Mouse (Mus musculus) induced T-regulatory cell, adult 2 months (primary cell): ENCODE measurements around the gene Dgki.
"Not testable (repeated sequence)": the region's sequence is repeated elsewhere in the genome, so short reads cannot be mapped to it uniquely, and the experiment has no call there.

Source experiments
- DNase-seq: peaks from one replicate; pipeline ENCODE4 v3.0.0-alpha.2; 2012; ENCODE audit warnings: low read depth

Dgki gene

GRCm38 (mm10) chr6:37147431-37148022 lies 152.5 kb downstream of the Dgki start:
- DNase-seq: no peak

- DNase-seq: no peak
Measured at GRCm38 (mm10) chr6:37143867-37144163, 156.2 kb downstream of the Dgki start.

GRCm38 (mm10) chr6:37142991-37143866 lies 156.8 kb downstream of the Dgki start:
- no peak for DNase-seq

- DNase-seq: no peak
Measured at GRCm38 (mm10) chr6:37138816-37139215, 161.2 kb downstream of the Dgki start.

GRCm38 (mm10) chr6:37131257-37131656 lies 168.7 kb downstream of the Dgki start:
- DNase-seq: no peak

GRCm38 (mm10) chr6:37120417-37121154 lies 179.4 kb downstream of the Dgki start:
- DNase-seq: no peak

GRCm38 (mm10) chr6:37119205-37119604 lies 180.8 kb downstream of the Dgki start:
- DNase-seq: no peak

GRCm38 (mm10) chr6:37113048-37113447 lies 186.9 kb downstream of the Dgki start:
- no peak for DNase-seq

- DNase-seq: not testable (repeated sequence)
Measured at GRCm38 (mm10) chr6:37106236-37106635, 193.7 kb downstream of the Dgki start.

GRCm38 (mm10) chr6:37100413-37100812 lies 199.6 kb downstream of the Dgki start:
- DNase-seq: no peak

- peak; percentile 81 for DNase-seq
Measured at GRCm38 (mm10) chr6:37097356-37098155, 202.4 kb downstream of the Dgki start.

GRCm38 (mm10) chr6:37096840-37097305 lies 203.1 kb downstream of the Dgki start:
- peak; percentile 1 for DNase-seq

- DNase-seq: no peak
Measured at GRCm38 (mm10) chr6:37089148-37090111, 210.6 kb downstream of the Dgki start.

GRCm38 (mm10) chr6:37082990-37083389 lies 217.0 kb downstream of the Dgki start:
- no peak for DNase-seq

GRCm38 (mm10) chr6:37072401-37073016 lies 227.5 kb downstream of the Dgki start:
- no peak for DNase-seq

GRCm38 (mm10) chr6:37069836-37070600 lies 230.0 kb downstream of the Dgki start:
- DNase-seq: no peak

- DNase-seq: no peak
Measured at GRCm38 (mm10) chr6:37068737-37069136, 231.2 kb downstream of the Dgki start.

GRCm38 (mm10) chr6:37067357-37067756 lies 232.6 kb downstream of the Dgki start:
- DNase-seq: no peak

- no peak for DNase-seq
Measured at GRCm38 (mm10) chr6:37064214-37064830, 235.7 kb downstream of the Dgki start.
